Mouse (Mus musculus): ENCODE data around the gene 3110009E18Rik. TPM values are rescaled to one million over a fixed set of nuclear protein-coding genes. Genes with fewer than 3 reads are reported as not detected.

The 3110009E18Rik gene
- polyA plus RNA-seq, 1 experiment from 2014 or later = 17.9 TPM

GRCm38 (mm10) chr1:120168016-120168415 is 47.0 kb downstream of the 3110009E18Rik start:
- DNase-seq (ENCODE audit: low spot score) (no peak), ATAC-seq (ENCODE audit: insufficient number of reproducible peaks, low FRiP score, low TSS enrichment, low read depth) (no peak)
- H3K27me3 ChIP-seq (ENCODE audit: control insufficient read depth, insufficient read depth, low read length) = no peaks in the 10 kb centered on the region
- no peaks in the 10 kb centered on the region for H3K36me3 ChIP-seq (ENCODE audit: control insufficient read depth, insufficient read depth, low read length)
- no peaks in the 10 kb centered on the region for H3K4me1 ChIP-seq (ENCODE audit: control insufficient read depth, insufficient read depth, low read length)
- H3K9ac ChIP-seq (ENCODE audit: low read length) = no peak overlapping the region
- WGBS = 82% methylated on average over 4 of the region's 4 CpGs
- H3K27ac ChIP-seq (replicated peaks; ENCODE audit: low read depth, low read length) = no peak overlapping the region
- H3K4me3 ChIP-seq (ENCODE audit: low read depth, low read length) = no peak overlapping the region
- no peak overlapping the region for H3K4me2 ChIP-seq (ENCODE audit: low read depth, severe bottlenecking)
- no peaks in the 10 kb centered on the region for H3K9me3 ChIP-seq (ENCODE audit: control insufficient read depth, low read length)

GRCm38 (mm10) chr1:120168674-120169073 is 47.7 kb downstream of the 3110009E18Rik start:
- Histone ChIP-seq H3K36me3 (ENCODE audit: control insufficient read depth, insufficient read depth, low read length) (no peaks in the 10 kb centered on the region), H3K27ac (replicated peaks; ENCODE audit: low read depth, low read length) (no peak overlapping the region), H3K4me1 (ENCODE audit: control insufficient read depth, insufficient read depth, low read length) (no peaks in the 10 kb centered on the region), H3K4me3 (ENCODE audit: low read depth, low read length) (no peak overlapping the region), H3K4me2 (ENCODE audit: low read depth, severe bottlenecking) (no peak overlapping the region), H3K9me3 (ENCODE audit: control insufficient read depth, low read length) (no peaks in the 10 kb centered on the region), H3K9ac (ENCODE audit: low read length) (no peak overlapping the region), H3K27me3 (ENCODE audit: control insufficient read depth, insufficient read depth, low read length) (no peaks in the 10 kb centered on the region)
- DNase-seq (ENCODE audit: low spot score) (no peak), ATAC-seq (ENCODE audit: insufficient number of reproducible peaks, low FRiP score, low TSS enrichment, low read depth) (no peak)
- 89% methylated on average over 7 of the region's 7 CpGs for WGBS

GRCm38 (mm10) chr1:120170307-120170706 is 49.3 kb downstream of the 3110009E18Rik start:
- H3K27ac ChIP-seq (replicated peaks; ENCODE audit: low read depth, low read length) = no peak overlapping the region
- no peaks in the 10 kb centered on the region for H3K9me3 ChIP-seq (ENCODE audit: control insufficient read depth, low read length)
- H3K4me3 ChIP-seq (ENCODE audit: low read depth, low read length) = no peak overlapping the region
- H3K4me2 ChIP-seq (ENCODE audit: low read depth, severe bottlenecking) = no peak overlapping the region
- WGBS = 84% methylated on average over 7 of the region's 7 CpGs
- ATAC-seq (ENCODE audit: insufficient number of reproducible peaks, low FRiP score, low TSS enrichment, low read depth) (no peak), DNase-seq (ENCODE audit: low spot score) (no peak)
- H3K9ac ChIP-seq (ENCODE audit: low read length) = no peak overlapping the region
- H3K36me3 ChIP-seq (ENCODE audit: control insufficient read depth, insufficient read depth, low read length) = no peaks in the 10 kb centered on the region
- no peaks in the 10 kb centered on the region for H3K27me3 ChIP-seq (ENCODE audit: control insufficient read depth, insufficient read depth, low read length)
- H3K4me1 ChIP-seq (ENCODE audit: control insufficient read depth, insufficient read depth, low read length) = no peaks in the 10 kb centered on the region

- Histone ChIP-seq H3K4me1 (ENCODE audit: control insufficient read depth, insufficient read depth, low read length) (peaks cover 6% of the 10 kb centered on the region), H3K4me3 (ENCODE audit: low read depth, low read length) (no peak overlapping the region), H3K36me3 (ENCODE audit: control insufficient read depth, insufficient read depth, low read length) (no peaks in the 10 kb centered on the region), H3K27ac (replicated peaks; ENCODE audit: low read depth, low read length) (no peak overlapping the region), H3K27me3 (ENCODE audit: control insufficient read depth, insufficient read depth, low read length) (no peaks in the 10 kb centered on the region), H3K4me2 (ENCODE audit: low read depth, severe bottlenecking) (no peak overlapping the region), H3K9ac (ENCODE audit: low read length) (no peak overlapping the region), H3K9me3 (ENCODE audit: control insufficient read depth, low read length) (no peaks in the 10 kb centered on the region)
- no peak for ATAC-seq (ENCODE audit: insufficient number of reproducible peaks, low FRiP score, low TSS enrichment, low read depth)
- peak; percentile 27 for DNase-seq (ENCODE audit: low spot score)
- 67% methylated on average over 5 of the region's 5 CpGs for WGBS
These were observed 51.0 kb downstream of the 3110009E18Rik start for GRCm38 (mm10) chr1:120171819-120172521.

GRCm38 (mm10) chr1:120174991-120175390 is 54.0 kb downstream of the 3110009E18Rik start:
- Histone ChIP-seq H3K4me2 (ENCODE audit: low read depth, severe bottlenecking) (no peak overlapping the region), H3K9ac (ENCODE audit: low read length) (no peak overlapping the region), H3K36me3 (ENCODE audit: control insufficient read depth, insufficient read depth, low read length) (no peaks in the 10 kb centered on the region), H3K4me3 (ENCODE audit: low read depth, low read length) (no peak overlapping the region), H3K27me3 (ENCODE audit: control insufficient read depth, insufficient read depth, low read length) (no peaks in the 10 kb centered on the region), H3K9me3 (ENCODE audit: control insufficient read depth, low read length) (no peaks in the 10 kb centered on the region), H3K4me1 (ENCODE audit: control insufficient read depth, insufficient read depth, low read length) (peaks cover 6% of the 10 kb centered on the region), H3K27ac (replicated peaks; ENCODE audit: low read depth, low read length) (no peak overlapping the region)
- no peak for ATAC-seq (ENCODE audit: insufficient number of reproducible peaks, low FRiP score, low TSS enrichment, low read depth)
- WGBS = 87% methylated on average over 4 of the region's 4 CpGs
- DNase-seq (ENCODE audit: low spot score) = no peak

GRCm38 (mm10) chr1:120176313-120176712 is 55.3 kb downstream of the 3110009E18Rik start:
- Histone ChIP-seq H3K36me3 (ENCODE audit: control insufficient read depth, insufficient read depth, low read length) (no peaks in the 10 kb centered on the region), H3K4me2 (ENCODE audit: low read depth, severe bottlenecking) (no peak overlapping the region), H3K4me1 (ENCODE audit: control insufficient read depth, insufficient read depth, low read length) (peaks cover 6% of the 10 kb centered on the region), H3K9me3 (ENCODE audit: control insufficient read depth, low read length) (no peaks in the 10 kb centered on the region), H3K9ac (ENCODE audit: low read length) (no peak overlapping the region), H3K4me3 (ENCODE audit: low read depth, low read length) (no peak overlapping the region), H3K27ac (replicated peaks; ENCODE audit: low read depth, low read length) (no peak overlapping the region), H3K27me3 (ENCODE audit: control insufficient read depth, insufficient read depth, low read length) (no peaks in the 10 kb centered on the region)
- ATAC-seq (ENCODE audit: insufficient number of reproducible peaks, low FRiP score, low TSS enrichment, low read depth) (no peak), DNase-seq (ENCODE audit: low spot score) (no peak)
- WGBS = 13% methylated on average over 14 of the region's 14 CpGs

GRCm38 (mm10) chr1:120177141-120177540 is 56.2 kb downstream of the 3110009E18Rik start:
- no peak overlapping the region for H3K4me2 ChIP-seq (ENCODE audit: low read depth, severe bottlenecking)
- DNase-seq (ENCODE audit: low spot score) (no peak), ATAC-seq (ENCODE audit: insufficient number of reproducible peaks, low FRiP score, low TSS enrichment, low read depth) (no peak)
- no peak overlapping the region for H3K9ac ChIP-seq (ENCODE audit: low read length)
- H3K27ac ChIP-seq (replicated peaks; ENCODE audit: low read depth, low read length) = no peak overlapping the region
- H3K4me1 ChIP-seq (ENCODE audit: control insufficient read depth, insufficient read depth, low read length) = peaks cover 6% of the 10 kb centered on the region
- 90% methylated on average over 8 of the region's 8 CpGs for WGBS
- no peaks in the 10 kb centered on the region for H3K27me3 ChIP-seq (ENCODE audit: control insufficient read depth, insufficient read depth, low read length)
- H3K36me3 ChIP-seq (ENCODE audit: control insufficient read depth, insufficient read depth, low read length) = no peaks in the 10 kb centered on the region
- no peak overlapping the region for H3K4me3 ChIP-seq (ENCODE audit: low read depth, low read length)
- H3K9me3 ChIP-seq (ENCODE audit: control insufficient read depth, low read length) = no peaks in the 10 kb centered on the region

- H3K4me2 ChIP-seq (ENCODE audit: low read depth, severe bottlenecking) = no peak overlapping the region
- no peaks in the 10 kb centered on the region for H3K4me1 ChIP-seq (ENCODE audit: control insufficient read depth, insufficient read depth, low read length)
- H3K9me3 ChIP-seq (ENCODE audit: control insufficient read depth, low read length) = no peaks in the 10 kb centered on the region
- H3K4me3 ChIP-seq (ENCODE audit: low read depth, low read length) = no peak overlapping the region
- 70% methylated on average over 6 of the region's 6 CpGs for WGBS
- no peak for DNase-seq (ENCODE audit: low spot score)
- H3K27me3 ChIP-seq (ENCODE audit: control insufficient read depth, insufficient read depth, low read length) = no peaks in the 10 kb centered on the region
- no peak overlapping the region for H3K9ac ChIP-seq (ENCODE audit: low read length)
- H3K27ac ChIP-seq (replicated peaks; ENCODE audit: low read depth, low read length) = no peak overlapping the region
- no peaks in the 10 kb centered on the region for H3K36me3 ChIP-seq (ENCODE audit: control insufficient read depth, insufficient read depth, low read length)
- no peak for ATAC-seq (ENCODE audit: insufficient number of reproducible peaks, low FRiP score, low TSS enrichment, low read depth)
These were observed 65.2 kb downstream of the 3110009E18Rik start for GRCm38 (mm10) chr1:120186204-120186603.

GRCm38 (mm10) chr1:120186655-120187054 is 65.7 kb downstream of the 3110009E18Rik start:
- Histone ChIP-seq H3K9me3 (ENCODE audit: control insufficient read depth, low read length) (no peaks in the 10 kb centered on the region), H3K36me3 (ENCODE audit: control insufficient read depth, insufficient read depth, low read length) (no peaks in the 10 kb centered on the region), H3K4me2 (ENCODE audit: low read depth, severe bottlenecking) (no peak overlapping the region), H3K9ac (ENCODE audit: low read length) (no peak overlapping the region), H3K27ac (replicated peaks; ENCODE audit: low read depth, low read length) (no peak overlapping the region), H3K4me3 (ENCODE audit: low read depth, low read length) (no peak overlapping the region), H3K27me3 (ENCODE audit: control insufficient read depth, insufficient read depth, low read length) (no peaks in the 10 kb centered on the region), H3K4me1 (ENCODE audit: control insufficient read depth, insufficient read depth, low read length) (no peaks in the 10 kb centered on the region)
- DNase-seq (ENCODE audit: low spot score) (no peak), ATAC-seq (ENCODE audit: insufficient number of reproducible peaks, low FRiP score, low TSS enrichment, low read depth) (no peak)
- WGBS = 62% methylated on average over 9 of the region's 9 CpGs
